Mouse (Mus musculus): ENCODE results near the gene Atf3. TPM values are rescaled to one million over a fixed set of nuclear protein-coding genes. Genes with fewer than 3 reads are reported as not detected.

Gene Atf3
- total RNA-seq, 2 experiments from 2014 or later: 9.7 to 13.9 TPM

DNA sequence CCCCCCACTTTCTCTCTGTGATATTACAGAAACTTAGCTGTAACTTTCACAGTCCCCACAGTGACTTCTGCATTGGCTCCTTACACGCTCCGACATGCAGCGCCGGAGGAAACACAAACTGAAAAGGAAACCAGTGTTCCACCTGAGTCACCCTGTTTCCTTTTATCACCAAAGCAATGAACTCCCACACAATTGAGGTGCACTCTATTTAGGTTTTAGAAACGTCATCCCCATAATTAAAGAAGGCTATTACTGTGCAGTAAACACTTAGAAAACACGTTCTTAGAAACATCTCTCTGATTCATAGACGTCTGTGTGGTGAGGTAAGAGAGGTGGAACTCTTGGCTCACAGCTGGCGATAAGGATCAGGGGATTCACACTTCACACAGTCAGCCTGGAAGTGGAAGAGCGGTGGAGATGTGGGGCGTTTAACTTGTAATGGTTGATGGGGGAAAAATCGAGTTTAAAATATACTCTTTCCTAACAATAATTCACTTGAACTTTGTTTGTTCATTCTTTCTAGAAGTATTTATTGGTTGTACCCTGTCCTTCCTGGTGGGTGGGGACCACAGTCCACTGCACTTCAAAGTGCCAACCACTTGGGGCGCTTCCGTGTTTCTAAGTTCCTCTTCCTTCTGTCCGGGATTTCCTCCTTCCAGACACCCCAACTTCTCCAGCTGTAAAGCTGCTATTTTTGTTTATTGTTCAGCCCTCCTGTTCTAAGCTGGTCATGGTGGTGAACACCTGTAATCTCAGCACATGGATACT, 24.0 kb downstream of the Atf3 start:
- DNase-seq (ENCODE audit: low spot score in 2 of 2): no peak

GRCm38 (mm10) chr1:191192751-191193150, 25.1 kb downstream of the Atf3 start:
- DNase-seq (ENCODE audit: low spot score in 2 of 2): no peak

DNA sequence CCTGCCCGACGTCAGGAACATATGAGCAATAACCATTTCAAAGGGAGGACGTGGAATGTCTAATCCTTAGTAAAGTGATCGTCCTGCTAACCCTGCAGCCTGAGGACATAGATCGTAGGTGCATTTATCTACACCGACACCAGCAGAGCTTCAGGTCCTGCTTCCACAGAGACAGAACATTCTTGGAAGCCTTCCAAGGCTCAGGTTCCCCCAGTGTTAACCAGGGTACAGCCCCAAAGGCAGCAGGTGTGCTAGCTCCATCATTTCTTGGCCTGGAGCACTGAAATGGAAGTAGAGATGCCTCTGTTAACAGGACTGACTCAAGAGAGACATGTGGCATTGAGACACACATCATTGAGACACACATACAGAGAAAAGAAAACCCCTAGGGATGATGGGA, 25.6 kb downstream of the Atf3 start:
- no peak for DNase-seq (ENCODE audit: low spot score in 2 of 2)

- DNase-seq (ENCODE audit: low spot score in 2 of 2): no peak
Observed at GRCm38 (mm10) chr1:191189671-191190372, 28.0 kb downstream of the Atf3 start.

GRCm38 (mm10) chr1:191186386-191186770, 31.5 kb downstream of the Atf3 start:
- peak in 1 of 2 experiments; percentile 29 for DNase-seq (ENCODE audit: low spot score in 2 of 2)

DNA sequence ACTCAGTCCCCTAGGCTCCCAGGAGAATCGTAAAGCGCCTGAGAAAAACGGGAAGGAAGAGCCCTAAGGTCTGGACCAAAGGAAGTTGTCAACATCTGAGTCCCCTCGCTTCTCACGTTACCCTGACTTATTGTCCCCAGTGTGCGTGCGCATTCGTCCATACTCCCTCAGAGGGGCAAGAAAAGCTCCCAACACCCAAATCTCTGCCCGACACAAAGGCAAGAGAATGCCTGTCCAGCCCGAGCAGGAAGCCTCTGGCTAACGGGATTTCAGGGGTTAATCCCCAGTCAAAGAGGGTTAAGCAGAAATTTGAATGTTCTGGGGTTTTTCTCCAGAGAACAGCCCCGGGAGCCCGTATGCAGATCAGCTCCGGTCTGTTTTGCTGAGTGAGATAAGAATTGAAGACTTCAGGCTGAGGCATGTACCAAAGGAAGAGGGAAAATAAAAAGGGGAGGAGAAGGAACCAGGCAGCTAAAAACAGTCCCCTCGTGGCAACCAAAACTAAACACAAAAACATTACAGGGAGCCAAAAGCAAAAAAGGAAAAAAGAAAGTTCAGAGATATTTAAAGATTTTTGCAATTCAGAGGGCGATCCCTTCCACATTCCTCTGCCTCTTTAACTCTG, 32.0 kb downstream of the Atf3 start:
- DNase-seq (ENCODE audit: low spot score in 2 of 2): no peak

- peak in 1 of 2 experiments; percentile 26 for DNase-seq (ENCODE audit: low spot score in 2 of 2)
Observed at GRCm38 (mm10) chr1:191184841-191185251, 33.0 kb downstream of the Atf3 start.

DNA sequence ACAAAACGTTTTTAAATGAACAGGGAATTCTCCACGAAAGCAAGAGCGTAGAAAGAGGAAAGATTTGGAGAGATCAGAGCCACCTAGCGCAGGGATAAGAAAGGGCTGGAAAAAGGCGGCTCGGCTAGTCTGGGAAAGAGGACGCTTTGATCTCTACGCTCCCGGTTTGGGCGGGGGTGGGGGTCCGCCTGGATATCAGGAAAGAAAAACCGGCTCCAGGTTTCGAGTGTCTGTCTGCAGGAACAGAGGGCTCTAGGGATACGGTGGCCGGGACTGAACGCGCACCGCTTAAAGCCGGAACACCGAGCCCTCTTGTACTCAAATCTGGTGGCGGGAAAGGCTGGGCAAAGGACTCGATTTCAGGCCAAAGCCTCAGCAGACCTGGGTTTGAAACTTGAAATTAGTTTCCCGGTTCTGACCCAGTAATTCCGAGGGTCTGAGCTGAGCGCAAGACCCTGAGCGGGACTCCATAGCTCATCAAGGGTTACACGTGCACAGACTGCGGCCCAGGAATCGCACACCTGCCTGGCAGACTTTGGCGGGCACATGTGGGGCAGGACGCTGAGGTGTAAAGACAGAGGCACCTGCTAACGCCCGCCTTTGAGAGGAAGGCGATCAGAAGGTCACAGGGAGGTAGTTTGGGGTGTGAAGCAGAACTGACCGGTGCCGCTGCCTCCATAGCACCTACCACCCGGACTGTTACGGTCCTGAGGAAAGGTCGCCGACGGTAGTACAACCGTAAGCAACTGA, 33.6 kb downstream of the Atf3 start:
- DNase-seq (ENCODE audit: low spot score in 2 of 2): peak in 1 of 2 experiments; percentile 20

- peak; percentile 94 to 96 for DNase-seq (ENCODE audit: low spot score in 2 of 2)
Observed at GRCm38 (mm10) chr1:191183163-191184065, 34.4 kb downstream of the Atf3 start.

DNA sequence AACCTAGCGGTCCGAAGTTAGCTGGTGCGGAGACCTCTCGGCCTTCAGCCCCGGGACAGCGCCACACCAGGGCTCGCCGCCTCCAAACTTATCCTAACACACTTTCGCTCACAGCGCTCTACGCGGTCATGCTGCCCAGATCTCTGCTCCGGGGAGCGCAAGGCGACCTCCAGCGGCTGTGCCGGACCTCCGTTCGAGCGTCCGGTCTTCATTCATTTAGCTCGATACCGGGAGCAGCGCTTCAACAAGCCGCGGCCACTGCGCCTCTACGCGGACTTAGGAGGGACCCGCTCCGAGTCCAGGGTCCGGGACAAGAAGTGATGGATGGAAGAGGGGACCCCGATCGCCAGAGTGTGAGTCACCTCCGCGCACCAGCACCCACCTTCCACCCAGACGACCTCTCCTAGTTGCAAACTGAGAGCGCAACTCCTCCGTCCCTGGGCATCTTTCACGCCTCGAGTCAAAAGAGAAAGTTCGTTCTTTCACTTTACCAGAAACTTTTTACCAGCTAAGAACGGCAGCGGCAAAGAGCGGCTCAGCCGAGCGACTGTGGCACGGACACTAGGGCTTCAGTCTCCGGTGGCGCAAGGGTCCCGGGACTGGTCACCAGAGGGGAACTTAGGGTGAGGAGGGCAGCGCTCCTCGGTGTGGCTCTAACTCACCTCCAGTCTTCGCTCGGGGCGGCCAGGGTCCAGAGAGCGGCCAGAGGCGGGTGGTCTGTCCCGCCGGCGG, 35.2 kb downstream of the Atf3 start:
- peak; percentile 57 to 73 for DNase-seq (ENCODE audit: low spot score in 2 of 2)

- DNase-seq (ENCODE audit: low spot score in 2 of 2): no peak
Observed at GRCm38 (mm10) chr1:191181469-191182259, 36.2 kb downstream of the Atf3 start.

GRCm38 (mm10) chr1:191180397-191180796, 37.4 kb downstream of the Atf3 start:
- DNase-seq (ENCODE audit: low spot score in 2 of 2): no peak

GRCm38 (mm10) chr1:191179846-191180245, 38.0 kb downstream of the Atf3 start:
- DNase-seq (ENCODE audit: low spot score in 2 of 2): no peak

DNA sequence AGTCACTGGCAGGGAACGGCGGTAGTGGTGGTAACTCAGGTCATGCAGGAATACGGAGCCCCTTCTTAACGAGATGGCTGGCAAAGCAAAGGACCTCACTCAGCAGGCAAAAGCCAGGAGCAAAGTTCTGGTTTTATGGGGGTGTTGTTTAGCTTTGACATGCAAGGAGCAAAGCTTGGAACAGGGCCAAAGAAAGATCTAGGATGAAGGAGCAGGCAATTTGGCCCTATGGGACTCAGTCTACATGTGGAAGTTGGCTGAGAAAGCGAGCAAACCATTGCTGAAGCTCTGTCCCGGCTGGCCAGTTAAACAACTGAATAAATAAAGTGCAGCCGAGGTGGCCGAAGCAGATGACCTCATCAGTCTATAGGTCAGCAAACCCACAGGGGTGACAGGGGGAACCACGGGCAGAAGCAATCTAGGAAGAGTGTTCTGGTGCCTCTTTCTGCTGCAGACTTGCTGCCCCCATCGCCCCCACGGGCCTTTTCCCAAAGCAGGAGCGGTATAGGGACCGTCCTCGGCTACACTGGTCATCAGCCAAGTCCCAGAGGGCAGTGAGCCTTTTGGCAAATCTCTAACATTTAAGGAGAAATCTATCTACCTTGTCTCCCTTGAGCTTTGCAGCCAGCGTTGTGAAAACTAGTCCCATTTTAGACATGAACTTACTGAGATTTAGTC, 39.2 kb downstream of the Atf3 start:
- DNase-seq (ENCODE audit: low spot score in 2 of 2): no peak

DNA sequence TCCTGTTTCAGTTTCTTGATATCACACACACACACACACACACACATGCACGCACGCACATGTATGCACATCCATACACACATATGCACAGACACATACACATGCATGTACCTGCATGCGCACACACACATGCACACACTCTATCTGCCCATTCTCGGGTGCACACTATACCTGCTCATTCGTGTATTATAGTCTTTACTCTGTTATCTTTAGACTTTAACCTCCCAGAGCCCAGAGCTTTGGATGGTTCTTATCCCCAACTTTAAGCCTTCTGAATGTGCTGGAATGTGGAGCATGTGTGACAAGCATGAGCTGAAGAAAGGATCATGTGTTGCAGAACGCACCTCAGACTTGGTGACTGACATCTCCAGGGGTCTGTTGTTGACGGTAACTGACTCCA, 41.0 kb downstream of the Atf3 start:
- DNase-seq (ENCODE audit: low spot score in 2 of 2): no peak

DNA sequence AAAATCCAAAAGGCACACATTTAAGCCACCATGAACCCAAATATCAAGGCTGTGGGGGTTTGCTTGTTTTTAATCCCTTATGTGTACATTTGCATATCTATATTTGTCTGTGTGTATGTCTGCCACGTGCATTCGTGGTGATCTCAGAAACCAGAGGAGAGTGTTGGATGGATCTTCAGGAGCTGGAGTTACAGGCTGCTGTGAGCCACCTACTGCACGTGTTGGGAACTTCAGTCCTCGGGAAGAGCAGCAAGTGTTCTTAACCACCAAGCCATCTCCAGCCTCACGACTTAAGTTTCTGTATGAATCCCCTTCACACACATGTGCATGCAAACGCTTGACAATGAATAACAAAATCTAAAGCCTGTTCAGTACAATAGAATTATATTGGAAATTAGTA, 45.4 kb downstream of the Atf3 start:
- DNase-seq (ENCODE audit: low spot score in 2 of 2): no peak

GRCm38 (mm10) chr1:191170444-191170843, 47.4 kb downstream of the Atf3 start:
- DNase-seq (ENCODE audit: low spot score in 2 of 2): no peak

DNA sequence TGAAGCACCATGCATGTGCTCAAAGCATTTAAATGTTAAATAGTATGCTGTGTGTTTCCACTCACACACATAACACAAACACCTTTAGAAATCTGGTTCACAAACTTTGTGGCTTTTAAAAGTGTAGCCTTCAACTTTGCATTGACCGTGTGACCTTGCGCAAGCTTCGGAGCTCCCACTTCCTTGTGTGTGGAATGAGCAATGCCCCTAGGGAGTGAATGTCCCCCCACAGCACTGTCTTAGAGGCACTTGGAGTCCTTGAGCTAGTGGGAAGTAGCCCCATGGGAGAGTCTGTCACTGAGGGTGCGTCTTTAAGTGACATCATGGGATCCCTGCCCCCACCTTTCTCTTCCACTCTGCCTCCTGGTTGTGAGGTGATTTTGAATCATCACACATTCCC, 51.6 kb downstream of the Atf3 start:
- DNase-seq (ENCODE audit: low spot score in 2 of 2): peak in 1 of 2 experiments; percentile 9
